Mouse (Mus musculus): Measurements from ENCODE around the gene Cmtm5. TPM values are rescaled to one million over a fixed set of nuclear protein-coding genes. Genes with fewer than 3 reads are reported as not detected.
A peak's percentile ranks its signal among the peaks of the same experiment; 100 is the strongest.

Cmtm5 gene
- polyA plus RNA-seq, 1 experiment from 2014 or later: 3.7 TPM

DNA sequence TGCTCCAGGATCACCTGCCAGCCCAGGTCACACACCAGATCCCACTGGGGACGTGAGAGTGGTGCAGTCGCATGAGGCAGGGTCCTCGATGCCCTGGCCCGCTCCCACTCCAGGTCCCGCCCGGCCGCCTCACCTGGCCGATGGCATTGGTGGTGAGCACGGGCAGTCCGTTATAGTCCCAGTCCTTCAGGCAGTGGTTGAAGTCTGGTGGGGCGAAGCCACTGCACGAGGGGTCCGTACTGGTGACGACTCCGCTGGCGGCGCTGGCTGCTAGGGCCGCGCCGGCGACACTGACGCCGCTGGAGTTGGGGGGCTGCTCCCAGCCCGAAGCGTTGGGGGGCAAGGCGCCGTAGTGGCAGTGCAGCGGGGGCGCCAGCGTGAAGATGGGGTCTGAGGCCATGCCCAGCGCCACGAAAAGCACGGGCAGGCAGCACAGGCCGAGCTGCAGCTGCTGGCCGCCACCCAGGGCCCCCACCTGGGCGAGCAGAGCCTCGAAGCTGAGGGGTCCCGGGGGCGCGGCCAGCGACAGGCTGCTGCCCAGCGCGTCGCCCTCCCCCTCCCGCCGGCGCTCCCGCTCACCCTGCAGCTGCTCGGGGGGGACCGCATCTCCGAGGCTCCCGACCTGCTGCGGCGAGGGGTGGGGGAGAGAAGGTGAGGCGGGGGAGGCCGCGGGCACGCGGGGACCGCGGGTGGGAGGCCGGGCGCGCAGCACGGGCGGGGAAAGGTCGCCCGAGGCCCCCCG, 23.8 kb upstream of the Cmtm5 start:
- Histone ChIP-seq H3K4me2 (ENCODE audit: low read length) (peak overlapping the region; percentile 97), H3K4me1 (replicated peaks; ENCODE audit: control insufficient read depth, insufficient read depth, low read length) (peaks cover 27% of the 10 kb centered on the region), H3K9me3 (ENCODE audit: control insufficient read depth, low read length) (no peaks in the 10 kb centered on the region), H3K27ac (ENCODE audit: low read length) (peak overlapping the region; percentile 87), H3K4me3 (replicated peaks; ENCODE audit: low read length) (peak overlapping the region; percentile 89), H3K27me3 (replicated peaks; ENCODE audit: control insufficient read depth, insufficient read depth, low read length) (no peaks in the 10 kb centered on the region), H3K36me3 (ENCODE audit: control insufficient read depth, insufficient read depth) (peaks cover 17% of the 10 kb centered on the region), H3K9ac (replicated peaks; ENCODE audit: low read depth, low read length) (peak overlapping the region; percentile 98)
- WGBS: 2% methylated on average over 50 of the region's 69 CpGs
- peak; percentile 64 for ATAC-seq

DNA sequence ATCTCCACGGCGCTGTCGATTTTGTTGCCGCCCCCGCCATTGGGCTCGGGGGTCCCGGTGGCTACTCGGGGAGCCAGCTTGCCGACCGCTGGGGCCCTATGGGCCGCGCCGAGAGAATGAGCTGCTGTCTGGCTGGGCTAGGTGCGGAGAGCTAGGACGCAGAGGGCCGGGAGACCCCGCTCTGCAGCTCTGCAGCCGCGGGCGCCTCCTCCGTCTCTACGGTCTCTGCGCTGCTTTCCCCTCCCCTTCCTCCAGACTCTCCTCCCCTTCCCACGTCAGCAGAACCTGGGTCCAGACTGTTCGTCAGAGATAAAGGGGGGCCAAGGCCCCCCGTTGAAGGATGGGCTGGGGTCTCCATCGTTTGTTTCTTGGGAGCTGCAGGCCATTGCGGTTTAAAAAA, 23.2 kb upstream of the Cmtm5 start, which contains the start of gene Slc22a17:
Gene Slc22a17, minus strand, starts transcription at position 247 of the 400 bp plus-strand sequence.
- WGBS: 0% methylated on average over 28 of the region's 28 CpGs
- Histone ChIP-seq H3K4me3 (replicated peaks; ENCODE audit: low read length) (peak within 1 kb of the TSS; percentile 89), H3K36me3 (ENCODE audit: control insufficient read depth, insufficient read depth) (peaks cover 14% of the 10 kb centered on the region), H3K9ac (replicated peaks; ENCODE audit: low read depth, low read length) (peak within 1 kb of the TSS; percentile 98), H3K27me3 (replicated peaks; ENCODE audit: control insufficient read depth, insufficient read depth, low read length) (no peaks in the 10 kb centered on the region), H3K9me3 (ENCODE audit: control insufficient read depth, low read length) (no peaks in the 10 kb centered on the region), H3K4me2 (ENCODE audit: low read length) (peak within 1 kb of the TSS; percentile 97), H3K27ac (ENCODE audit: low read length) (peak within 1 kb of the TSS; percentile 87), H3K4me1 (replicated peaks; ENCODE audit: control insufficient read depth, insufficient read depth, low read length) (peaks cover 27% of the 10 kb centered on the region)
- peak; percentile 98 for ATAC-seq

- peaks cover 10% of the 10 kb centered on the region for H3K36me3 ChIP-seq (ENCODE audit: control insufficient read depth, insufficient read depth)
- H3K9me3 ChIP-seq (ENCODE audit: control insufficient read depth, low read length): no peaks in the 10 kb centered on the region
- H3K4me1 ChIP-seq (replicated peaks; ENCODE audit: control insufficient read depth, insufficient read depth, low read length): peaks cover 27% of the 10 kb centered on the region
- peak overlapping the region; percentile 89 for H3K4me3 ChIP-seq (replicated peaks; ENCODE audit: low read length)
- peak overlapping the region; percentile 98 for H3K9ac ChIP-seq (replicated peaks; ENCODE audit: low read depth, low read length)
- H3K27me3 ChIP-seq (replicated peaks; ENCODE audit: control insufficient read depth, insufficient read depth, low read length): no peaks in the 10 kb centered on the region
- H3K27ac ChIP-seq (ENCODE audit: low read length): peak overlapping the region; percentile 87
- ATAC-seq: no peak; the same call in 1 of the 2 replicates
- 14% methylated on average over 10 of the region's 10 CpGs for WGBS
- H3K4me2 ChIP-seq (ENCODE audit: low read length): peak overlapping the region; percentile 97
Measured at GRCm38 (mm10) chr14:54913343-54913742, 22.7 kb upstream of the Cmtm5 start.

DNA sequence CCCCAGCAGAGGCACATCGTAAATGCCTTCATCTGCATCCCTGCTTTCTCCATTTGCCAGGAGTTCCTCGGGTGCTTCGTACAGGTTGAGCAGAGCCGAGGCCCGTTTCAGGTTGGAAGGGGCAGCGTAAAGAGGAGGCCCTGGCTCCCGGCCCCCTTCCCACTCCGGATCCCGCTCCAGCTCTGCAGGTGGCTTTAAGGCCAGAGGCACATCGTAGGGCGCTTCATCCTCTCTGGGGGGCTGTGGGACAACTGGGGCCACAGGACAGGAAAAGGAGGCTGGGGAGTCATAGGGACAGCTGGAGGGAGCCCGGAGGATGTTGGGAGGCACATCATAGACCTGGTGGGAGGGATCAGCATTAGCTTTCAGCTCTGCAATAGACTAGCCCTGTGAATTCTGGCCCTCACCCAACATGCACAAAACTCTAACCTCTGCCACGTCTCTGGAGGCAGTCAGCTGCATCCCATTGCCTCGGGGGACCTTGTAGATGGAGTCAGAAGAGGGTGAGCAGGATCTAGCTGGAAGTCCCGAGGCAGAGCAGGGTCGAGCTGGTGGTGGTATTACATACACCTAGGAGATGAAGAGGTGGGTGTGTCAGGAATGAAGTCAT, 15.9 kb upstream of the Cmtm5 start:
- Histone ChIP-seq H3K4me3 (replicated peaks; ENCODE audit: low read length) (no peak overlapping the region), H3K36me3 (ENCODE audit: control insufficient read depth, insufficient read depth) (peaks cover 11% of the 10 kb centered on the region), H3K27me3 (replicated peaks; ENCODE audit: control insufficient read depth, insufficient read depth, low read length) (no peaks in the 10 kb centered on the region), H3K27ac (ENCODE audit: low read length) (no peak overlapping the region), H3K4me2 (ENCODE audit: low read length) (no peak overlapping the region), H3K9ac (replicated peaks; ENCODE audit: low read depth, low read length) (no peak overlapping the region), H3K4me1 (replicated peaks; ENCODE audit: control insufficient read depth, insufficient read depth, low read length) (peaks cover 15% of the 10 kb centered on the region), H3K9me3 (ENCODE audit: control insufficient read depth, low read length) (peaks cover 10% of the 10 kb centered on the region; the same call in 1 of the 2 replicates)
- ATAC-seq: no peak
- WGBS: 94% methylated on average over 16 of the region's 16 CpGs

- H3K27me3 ChIP-seq (replicated peaks; ENCODE audit: control insufficient read depth, insufficient read depth, low read length): no peaks in the 10 kb centered on the region
- H3K9ac ChIP-seq (replicated peaks; ENCODE audit: low read depth, low read length): peak overlapping the region; percentile 90
- WGBS: 7% methylated on average over 7 of the region's 7 CpGs
- peaks cover 32% of the 10 kb centered on the region for H3K4me1 ChIP-seq (replicated peaks; ENCODE audit: control insufficient read depth, insufficient read depth, low read length)
- peak; percentile 66 for ATAC-seq
- H3K9me3 ChIP-seq (ENCODE audit: control insufficient read depth, low read length): peaks cover 10% of the 10 kb centered on the region; the same call in 1 of the 2 replicates
- H3K36me3 ChIP-seq (ENCODE audit: control insufficient read depth, insufficient read depth): peaks cover 6% of the 10 kb centered on the region
- H3K27ac ChIP-seq (ENCODE audit: low read length): peak overlapping the region; percentile 96
- peak overlapping the region; percentile 94 for H3K4me2 ChIP-seq (ENCODE audit: low read length)
- peak overlapping the region; percentile 59 for H3K4me3 ChIP-seq (replicated peaks; ENCODE audit: low read length)
Measured at GRCm38 (mm10) chr14:54924641-54925348, 11.3 kb upstream of the Cmtm5 start.

DNA sequence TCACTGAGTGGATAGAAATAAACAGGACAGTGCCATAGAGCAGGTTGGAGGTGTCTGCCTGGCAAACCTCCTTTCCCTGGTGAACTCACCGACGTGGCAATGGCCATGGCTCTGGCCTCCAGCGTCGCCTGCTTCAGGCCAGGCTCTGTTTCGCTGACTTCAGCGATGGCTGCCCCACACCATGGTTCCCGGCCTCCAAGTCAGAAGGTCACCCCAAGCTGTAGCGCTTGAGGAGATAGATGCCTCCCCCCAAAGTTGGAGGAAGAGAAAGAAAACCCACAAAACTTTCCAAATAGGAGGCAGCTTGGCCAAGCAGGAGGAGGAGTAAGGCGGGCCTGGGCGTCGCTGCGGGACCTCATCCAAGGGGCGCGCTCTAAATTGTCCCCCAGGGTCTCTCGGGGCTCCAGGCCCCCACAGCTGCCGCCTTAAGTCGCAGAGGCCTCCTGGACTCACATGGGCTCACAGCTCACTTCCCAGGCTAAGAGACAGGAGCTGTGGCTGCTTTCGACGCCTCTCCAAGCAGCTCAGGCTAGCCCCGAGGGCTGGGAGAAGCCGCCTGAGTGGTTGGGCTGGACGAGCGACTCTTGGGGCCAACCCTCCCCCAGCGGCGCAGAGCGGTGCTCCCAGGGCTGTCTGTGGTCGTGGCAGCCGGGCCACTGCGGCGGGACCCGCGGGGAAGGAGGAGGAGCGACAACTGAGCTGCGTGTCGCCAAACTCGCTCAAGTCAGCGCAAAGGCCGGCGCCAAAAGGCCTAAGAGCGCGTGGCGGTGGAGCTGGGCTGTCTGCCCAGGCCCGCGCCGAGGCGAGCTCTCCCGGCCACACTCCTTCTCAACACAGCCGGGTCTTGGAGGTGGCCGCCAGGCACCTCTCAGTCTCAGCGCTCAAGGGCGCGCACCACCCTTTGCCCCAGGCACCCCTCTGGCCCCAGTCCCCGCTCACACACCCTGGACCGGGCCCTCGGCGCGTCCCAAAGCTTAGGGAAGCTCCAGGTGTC, 10.4 kb upstream of the Cmtm5 start, which contains the start of gene Efs:
Gene Efs, minus strand, starts transcription at position 778 of the 994 bp plus-strand sequence.
- Histone ChIP-seq H3K4me3 (replicated peaks; ENCODE audit: low read length) (peak within 1 kb of the TSS; percentile 59), H3K9ac (replicated peaks; ENCODE audit: low read depth, low read length) (peak within 1 kb of the TSS; percentile 90), H3K36me3 (ENCODE audit: control insufficient read depth, insufficient read depth) (peaks cover 3% of the 10 kb centered on the region), H3K27me3 (replicated peaks; ENCODE audit: control insufficient read depth, insufficient read depth, low read length) (no peaks in the 10 kb centered on the region), H3K9me3 (ENCODE audit: control insufficient read depth, low read length) (peaks cover 10% of the 10 kb centered on the region; the same call in 1 of the 2 replicates), H3K4me2 (ENCODE audit: low read length) (peak within 1 kb of the TSS; percentile 94), H3K4me1 (replicated peaks; ENCODE audit: control insufficient read depth, insufficient read depth, low read length) (peaks cover 35% of the 10 kb centered on the region), H3K27ac (ENCODE audit: low read length) (peak within 1 kb of the TSS; percentile 96)
- ATAC-seq: peak; percentile 55
- WGBS: 1% methylated on average over 57 of the region's 57 CpGs

- peak overlapping the region; percentile 90 for H3K9ac ChIP-seq (replicated peaks; ENCODE audit: low read depth, low read length)
- H3K9me3 ChIP-seq (ENCODE audit: control insufficient read depth, low read length): peaks cover under 1% of the 10 kb centered on the region; the same call in 1 of the 2 replicates
- H3K36me3 ChIP-seq (ENCODE audit: control insufficient read depth, insufficient read depth): no peaks in the 10 kb centered on the region; the same call in 1 of the 2 replicates
- peaks cover 35% of the 10 kb centered on the region for H3K4me1 ChIP-seq (replicated peaks; ENCODE audit: control insufficient read depth, insufficient read depth, low read length)
- H3K27ac ChIP-seq (ENCODE audit: low read length): peak overlapping the region; percentile 96
- H3K4me3 ChIP-seq (replicated peaks; ENCODE audit: low read length): peak overlapping the region; percentile 59
- ATAC-seq: peak; percentile 60
- under 1% methylated on average over 51 of the region's 58 CpGs for WGBS
- peak overlapping the region; percentile 94 for H3K4me2 ChIP-seq (ENCODE audit: low read length)
- no peaks in the 10 kb centered on the region for H3K27me3 ChIP-seq (replicated peaks; ENCODE audit: control insufficient read depth, insufficient read depth, low read length)
Measured at GRCm38 (mm10) chr14:54926401-54927158, 9.5 kb upstream of the Cmtm5 start.

DNA sequence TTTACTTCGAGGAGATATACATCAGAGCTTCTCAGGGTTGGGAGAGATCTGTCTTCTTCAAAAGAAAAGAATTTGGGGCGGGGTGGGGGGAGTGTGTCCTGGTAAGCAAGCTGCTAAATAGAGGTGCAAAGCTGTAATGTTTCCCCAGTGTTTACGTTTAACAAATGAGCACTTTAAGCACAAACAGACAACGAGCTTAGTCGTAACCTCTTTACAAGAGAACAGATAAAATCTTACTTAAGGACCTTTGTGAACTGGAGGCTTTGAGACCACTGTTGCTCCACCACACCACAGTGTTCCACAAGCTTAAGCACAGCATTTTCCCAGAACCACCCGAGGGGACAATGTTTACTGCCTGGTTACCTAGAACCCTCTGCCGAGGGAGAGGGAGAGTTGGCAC, 8.8 kb upstream of the Cmtm5 start:
- peak overlapping the region; percentile 90 for H3K9ac ChIP-seq (replicated peaks; ENCODE audit: low read depth, low read length)
- no peaks in the 10 kb centered on the region for H3K36me3 ChIP-seq (ENCODE audit: control insufficient read depth, insufficient read depth)
- H3K27ac ChIP-seq (ENCODE audit: low read length): peak overlapping the region; percentile 96
- peak overlapping the region; percentile 94 for H3K4me2 ChIP-seq (ENCODE audit: low read length)
- no peak overlapping the region; the same call in 1 of the 2 replicates for H3K4me3 ChIP-seq (replicated peaks; ENCODE audit: low read length)
- no peak for ATAC-seq
- WGBS: 15% methylated on average over 7 of the region's 7 CpGs
- peaks cover 35% of the 10 kb centered on the region for H3K4me1 ChIP-seq (replicated peaks; ENCODE audit: control insufficient read depth, insufficient read depth, low read length)
- H3K27me3 ChIP-seq (replicated peaks; ENCODE audit: control insufficient read depth, insufficient read depth, low read length): no peaks in the 10 kb centered on the region
- no peaks in the 10 kb centered on the region for H3K9me3 ChIP-seq (ENCODE audit: control insufficient read depth, low read length)
